Mouse (Mus musculus): ENCODE measurements at regions not wholly inside any gene's neighbourhood (a gene's known extent, or its start where the extent isn't known, plus 50 kb on each side); places are given as distances from the start of the nearest gene placed in this dataset.

GRCm38 (mm10) chr3:48134938-48135337 lies 1622.2 kb downstream of the Pcdh18 start:
- TF ChIP-seq POLR2A (IDR thresholded peaks at IDR 0.05; ENCODE audit: borderline replicate concordance, low read depth, low read length) (no peak), CTCF (IDR thresholded peaks at IDR 0.05; ENCODE audit: low read depth, low read length) (no peak)

All from bone marrow macrophage, adult 2 months (primary cell).